Mouse (Mus musculus): ENCODE measurements around the gene Gm960.

The Gm960 gene

GRCm38 (mm10) chr19:4698205-4698677, at the start of gene Gm960:
Gene Gm960, minus strand, starts transcription at chr19:4698668.
- DNase-seq (ENCODE audit: low read depth, low spot score), result peak; percentile 67

GRCm38 (mm10) chr19:4747631-4748312, 49.3 kb upstream of the Gm960 start:
- DNase-seq (ENCODE audit: low read depth, low spot score), result no peak

DNA sequence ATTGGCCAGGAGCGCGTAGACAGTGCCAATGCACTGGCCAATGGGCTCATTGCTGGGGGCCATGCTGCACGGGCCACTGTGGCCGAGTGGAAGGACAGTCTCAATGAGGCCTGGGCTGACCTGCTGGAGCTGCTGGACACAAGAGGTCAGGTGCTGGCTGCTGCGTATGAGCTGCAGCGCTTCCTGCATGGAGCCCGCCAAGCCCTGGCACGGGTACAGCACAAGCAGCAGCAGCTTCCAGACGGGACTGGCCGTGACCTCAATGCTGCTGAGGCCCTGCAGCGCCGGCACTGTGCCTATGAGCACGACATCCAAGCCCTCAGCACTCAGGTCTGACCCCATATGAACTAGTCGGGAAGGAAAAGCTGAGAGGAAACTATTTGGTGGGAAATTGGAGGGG, 48.1 kb upstream of the Gm960 start:
- no peak for DNase-seq (ENCODE audit: low read depth, low spot score)

- DNase-seq (ENCODE audit: low read depth, low spot score), result no peak
Measured at GRCm38 (mm10) chr19:4745681-4746080, 47.2 kb upstream of the Gm960 start.

- DNase-seq (ENCODE audit: low read depth, low spot score), result no peak
Measured at GRCm38 (mm10) chr19:4745057-4745456, 46.6 kb upstream of the Gm960 start.

DNA sequence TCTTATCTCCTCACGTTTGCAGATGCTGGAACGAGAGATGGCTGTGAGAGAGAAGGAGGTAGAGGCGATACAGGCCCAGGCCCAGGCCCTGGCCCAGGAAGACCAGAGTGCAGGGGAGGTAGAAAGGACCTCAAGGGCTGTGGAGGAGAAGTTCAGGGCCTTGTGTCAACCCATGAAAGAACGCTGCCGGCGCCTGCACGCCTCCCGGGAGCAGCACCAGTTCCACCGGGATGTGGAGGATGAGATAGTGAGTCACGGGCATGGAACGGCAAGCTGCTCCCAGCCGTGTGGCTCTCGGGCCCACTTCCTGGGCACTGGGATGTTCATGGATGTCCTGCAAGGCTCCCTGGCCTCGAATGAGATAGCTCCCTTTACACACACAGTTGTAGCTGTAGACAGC, 45.6 kb upstream of the Gm960 start:
- DNase-seq (ENCODE audit: low read depth, low spot score), result no peak

DNA sequence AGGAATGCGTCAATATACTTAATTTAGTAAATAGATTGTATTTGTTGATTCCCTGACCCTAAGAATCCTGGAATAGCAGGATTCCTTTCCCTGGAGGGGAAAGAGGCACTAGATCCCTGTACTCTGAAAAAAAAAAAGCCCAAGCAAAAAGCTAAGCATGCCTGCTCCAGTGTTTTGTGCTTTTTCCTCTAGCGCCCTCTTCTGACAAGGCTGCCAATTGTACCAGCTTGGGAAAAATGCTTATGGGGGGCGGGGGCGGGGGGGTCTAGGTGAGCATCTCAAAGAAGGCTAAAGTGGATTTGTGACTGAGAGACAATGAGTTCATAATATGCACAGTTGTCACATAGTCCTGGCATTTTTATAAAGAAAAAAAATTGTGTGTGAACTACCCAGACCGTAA, 45.1 kb upstream of the Gm960 start:
- peak; percentile 54 for DNase-seq (ENCODE audit: low read depth, low spot score)

DNA sequence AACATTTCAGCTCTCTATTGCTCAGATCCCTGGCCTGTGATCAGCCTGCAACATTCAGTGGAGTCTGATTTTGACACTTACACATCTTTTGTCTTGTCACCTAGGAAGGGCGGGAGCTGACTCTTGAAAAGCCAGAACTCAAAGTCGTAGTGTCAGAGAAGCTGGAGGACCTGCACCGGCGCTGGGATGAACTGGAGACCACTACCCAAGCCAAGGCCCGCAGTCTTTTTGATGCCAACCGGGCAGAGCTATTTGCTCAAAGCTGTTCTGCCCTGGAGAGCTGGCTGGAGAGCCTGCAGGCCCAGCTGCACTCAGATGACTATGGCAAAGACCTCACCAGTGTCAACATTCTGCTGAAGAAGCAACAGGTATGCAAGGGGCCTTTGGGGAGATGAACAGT, 43.8 kb upstream of the Gm960 start:
- DNase-seq (ENCODE audit: low read depth, low spot score), result no peak

GRCm38 (mm10) chr19:4741482-4741881, 43.0 kb upstream of the Gm960 start:
- DNase-seq (ENCODE audit: low read depth, low spot score), result no peak

DNA sequence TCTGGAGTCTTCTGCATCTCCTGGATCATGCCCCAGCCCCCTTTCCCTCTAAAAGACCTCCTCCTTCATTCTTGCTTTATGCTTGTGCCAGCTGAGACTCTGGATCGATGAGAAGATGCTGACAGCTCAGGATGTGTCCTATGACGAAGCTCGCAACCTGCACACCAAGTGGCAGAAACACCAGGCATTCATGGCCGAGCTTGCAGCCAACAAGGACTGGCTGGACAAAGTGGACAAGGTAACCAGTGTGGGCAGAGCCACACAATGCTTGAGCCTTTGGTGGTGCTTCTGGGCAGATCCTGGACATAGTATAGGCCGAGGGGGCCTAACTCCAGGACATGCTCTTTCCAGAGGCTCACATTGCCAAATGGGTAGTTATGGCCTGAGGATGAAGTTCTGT, 41.3 kb upstream of the Gm960 start:
- DNase-seq (ENCODE audit: low read depth, low spot score), result no peak

- DNase-seq (ENCODE audit: low read depth, low spot score), result no peak
Measured at GRCm38 (mm10) chr19:4739053-4739452, 40.6 kb upstream of the Gm960 start.

DNA sequence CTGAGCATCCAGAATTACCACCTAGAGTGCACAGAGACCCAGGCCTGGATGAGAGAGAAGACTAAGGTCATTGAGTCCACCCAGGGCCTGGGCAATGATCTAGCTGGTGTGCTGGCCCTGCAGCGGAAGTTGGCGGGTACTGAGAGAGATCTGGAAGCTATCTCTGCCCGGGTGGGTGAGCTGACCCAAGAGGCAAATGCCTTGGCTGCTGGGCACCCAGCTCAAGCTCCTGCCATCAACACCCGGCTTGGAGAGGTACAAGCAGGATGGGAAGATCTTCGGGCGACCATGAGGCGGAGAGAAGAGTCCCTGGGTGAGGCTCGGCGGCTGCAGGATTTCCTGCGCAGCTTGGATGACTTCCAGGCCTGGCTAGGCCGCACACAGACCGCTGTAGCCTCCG, 39.4 kb upstream of the Gm960 start:
- no peak for DNase-seq (ENCODE audit: low read depth, low spot score)

GRCm38 (mm10) chr19:4733052-4733451, 34.6 kb upstream of the Gm960 start:
- no peak for DNase-seq (ENCODE audit: low read depth, low spot score)

GRCm38 (mm10) chr19:4729186-4729585, 30.7 kb upstream of the Gm960 start:
- no peak for DNase-seq (ENCODE audit: low read depth, low spot score)

GRCm38 (mm10) chr19:4720671-4721244, 22.3 kb upstream of the Gm960 start:
- DNase-seq (ENCODE audit: low read depth, low spot score), result no peak

GRCm38 (mm10) chr19:4720112-4720511, 21.6 kb upstream of the Gm960 start:
- no peak for DNase-seq (ENCODE audit: low read depth, low spot score)

DNA sequence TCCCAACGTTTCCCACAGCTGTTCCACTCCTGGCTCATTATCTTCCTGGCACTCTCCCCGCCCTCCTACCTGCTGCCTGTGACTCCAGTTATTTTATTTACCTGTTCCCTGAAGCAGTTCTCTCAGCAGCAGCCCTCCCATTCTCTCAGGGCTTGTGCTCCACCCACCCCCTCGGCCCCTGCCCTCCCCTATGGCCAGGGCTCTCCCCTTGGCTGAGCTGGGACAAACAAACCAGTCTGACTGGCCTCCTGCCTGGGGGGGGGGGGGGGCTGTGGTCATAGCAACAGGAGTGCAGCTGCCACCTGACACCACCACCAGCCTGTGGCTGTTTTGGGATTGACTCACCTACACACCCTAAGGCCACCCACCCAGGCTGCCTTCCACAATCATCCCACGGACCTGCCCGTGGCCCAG, 20.9 kb upstream of the Gm960 start:
- no peak for DNase-seq (ENCODE audit: low read depth, low spot score)

GRCm38 (mm10) chr19:4718716-4719115, 20.2 kb upstream of the Gm960 start:
- DNase-seq (ENCODE audit: low read depth, low spot score), result peak; percentile 53

DNA sequence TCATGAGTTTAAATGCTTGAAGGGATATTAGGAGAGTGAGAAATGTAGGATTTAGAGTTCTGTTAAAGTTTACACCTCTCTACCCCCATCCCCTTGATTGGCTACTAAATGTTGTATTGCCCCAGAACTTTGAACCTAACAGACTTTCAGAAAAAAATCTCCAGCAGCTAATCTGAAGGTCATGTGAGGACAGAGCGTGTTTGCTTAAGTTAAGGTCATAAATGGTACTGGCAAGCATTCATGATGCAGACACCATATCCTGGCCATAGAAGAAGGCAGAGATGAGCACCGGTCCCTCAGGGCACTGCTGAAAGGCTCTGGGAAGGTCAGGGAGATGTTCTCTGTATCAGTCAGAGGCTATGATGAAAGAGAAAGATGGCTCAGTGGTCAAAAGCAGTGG, 18.8 kb upstream of the Gm960 start:
- DNase-seq (ENCODE audit: low read depth, low spot score), result no peak

DNA sequence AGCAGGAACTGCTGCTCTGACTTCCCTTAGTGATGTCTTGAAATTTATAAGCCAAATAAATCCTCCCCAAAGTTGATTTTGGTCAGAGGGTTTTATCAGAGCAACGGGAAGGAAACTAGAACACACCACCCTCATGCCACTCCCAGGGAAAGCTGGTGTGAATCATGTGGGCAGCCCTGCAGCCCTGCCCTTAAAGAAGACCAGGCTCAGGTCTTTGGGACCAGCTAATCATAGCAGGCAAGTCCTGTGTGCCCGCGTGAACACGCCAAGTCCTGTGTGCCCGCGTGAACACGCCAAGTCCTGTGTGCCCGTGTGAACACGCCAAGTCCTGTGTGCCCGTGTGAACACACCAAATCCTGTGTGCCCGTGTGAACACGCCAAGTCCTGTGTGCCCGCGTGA, 18.3 kb upstream of the Gm960 start:
- no peak for DNase-seq (ENCODE audit: low read depth, low spot score)

DNA sequence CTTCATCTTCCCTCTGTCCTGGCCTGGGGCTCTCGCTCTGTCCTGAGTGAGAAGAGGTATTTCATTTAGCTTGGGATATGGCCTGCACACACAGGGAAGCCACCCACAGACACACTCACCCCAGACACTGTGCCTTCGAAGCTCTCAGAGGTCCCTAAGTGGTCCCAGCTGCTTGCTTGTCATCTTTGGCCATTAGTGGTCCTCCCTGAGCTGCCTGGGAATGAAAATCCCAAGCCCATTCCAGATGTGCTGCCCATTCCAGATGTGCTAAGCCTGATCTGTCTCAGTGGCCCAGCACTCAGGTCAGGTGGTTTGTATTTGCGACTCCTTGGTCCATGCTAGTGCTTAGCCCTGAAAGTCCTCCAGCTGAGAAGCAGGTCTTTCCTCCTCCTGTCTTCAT, 15.4 kb upstream of the Gm960 start:
- no peak for DNase-seq (ENCODE audit: low read depth, low spot score)

DNA sequence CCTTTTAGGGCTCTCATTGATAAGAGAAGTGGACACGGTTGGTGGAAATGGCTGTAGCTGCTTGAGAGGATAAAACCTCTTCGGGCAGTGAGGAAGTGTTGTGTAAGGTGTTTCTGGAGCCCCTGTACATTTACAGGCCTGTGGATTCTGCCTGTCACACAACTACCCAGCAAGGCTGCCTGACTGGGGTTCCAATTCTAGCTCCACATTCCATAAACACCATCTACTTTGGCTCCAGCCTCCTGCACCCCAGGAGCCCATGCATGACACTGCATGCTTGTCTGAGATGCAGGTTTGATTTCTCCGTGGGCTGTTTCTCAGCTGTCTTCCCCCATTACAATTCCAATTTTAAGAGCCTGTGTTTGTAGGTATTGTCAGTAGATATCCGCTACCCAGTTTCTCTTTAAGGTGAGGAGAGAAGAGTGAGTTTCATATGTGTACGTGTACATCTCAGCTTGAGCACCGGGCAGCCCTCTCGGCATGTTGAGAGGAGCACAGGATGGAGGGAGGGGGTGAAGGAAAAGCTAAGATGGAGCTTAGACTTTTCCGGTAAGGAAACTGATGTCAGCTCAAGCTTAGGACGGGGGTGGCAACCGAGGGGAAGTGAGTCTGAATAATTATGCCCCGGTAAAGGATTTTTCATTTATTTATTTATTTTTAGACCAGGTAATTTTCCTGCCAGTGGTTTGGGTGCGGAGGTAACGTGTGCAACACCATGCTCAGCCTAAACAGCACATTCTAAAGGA, 14.5 kb upstream of the Gm960 start:
- DNase-seq (ENCODE audit: low read depth, low spot score), result no peak
